Mouse (Mus musculus): Measurements from ENCODE around the gene Prkag1. TPM values are rescaled to one million over a fixed set of nuclear protein-coding genes. Genes with fewer than 3 reads are reported as not detected.

Prkag1 gene
- polyA plus RNA-seq, 1 experiment from 2014 or later, result 97.7 TPM

GRCm38 (mm10) chr15:98792233-98793020 is 38.9 kb downstream of the Prkag1 start:
- 2% methylated on average over 75 of the region's 75 CpGs for WGBS
- H3K27ac ChIP-seq, result no peak overlapping the region
- no peak for DNase-seq (ENCODE audit: low spot score)

DNA sequence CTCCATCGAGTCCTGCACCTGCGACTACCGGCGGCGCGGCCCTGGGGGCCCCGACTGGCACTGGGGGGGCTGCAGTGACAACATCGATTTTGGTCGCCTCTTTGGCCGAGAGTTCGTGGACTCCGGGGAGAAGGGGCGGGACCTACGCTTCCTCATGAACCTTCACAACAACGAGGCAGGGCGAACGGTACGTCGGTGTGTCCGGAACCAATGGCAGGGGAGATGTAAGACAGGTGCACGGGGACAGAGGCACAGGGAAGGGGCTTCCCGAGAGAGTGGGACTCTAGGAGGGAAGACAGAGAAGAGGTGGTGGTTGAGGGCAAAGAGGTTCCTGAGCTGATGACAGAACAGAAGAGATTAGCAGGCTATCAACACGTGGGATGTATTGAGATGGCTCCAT is 39.5 kb downstream of the Prkag1 start:
- peaks cover 100% of the 10 kb centered on the region for H3K27me3 ChIP-seq (ENCODE audit: low read depth, poor library complexity, severe bottlenecking)
- no peaks in the 10 kb centered on the region for H3K36me3 ChIP-seq
- H3K9me3 ChIP-seq (replicated peaks), result no peaks in the 10 kb centered on the region
- 1% methylated on average over 23 of the region's 23 CpGs for WGBS
- H3K27ac ChIP-seq, result no peak overlapping the region
- no peak overlapping the region for H3K4me3 ChIP-seq
- peaks cover 32% of the 10 kb centered on the region for H3K4me1 ChIP-seq
- no peak for DNase-seq (ENCODE audit: low spot score)

More at GRCm38 (mm10) chr15:98792233-98793020, 38.9 kb downstream of the Prkag1 start:
- Histone ChIP-seq H3K36me3 (no peaks in the 10 kb centered on the region), H3K27me3 (ENCODE audit: low read depth, poor library complexity, severe bottlenecking) (peaks cover 100% of the 10 kb centered on the region), H3K4me1 (peaks cover 37% of the 10 kb centered on the region), H3K4me3 (peak overlapping the region; percentile 23; the same call in 1 of the 2 replicates), H3K9me3 (replicated peaks) (no peaks in the 10 kb centered on the region)

DNA sequence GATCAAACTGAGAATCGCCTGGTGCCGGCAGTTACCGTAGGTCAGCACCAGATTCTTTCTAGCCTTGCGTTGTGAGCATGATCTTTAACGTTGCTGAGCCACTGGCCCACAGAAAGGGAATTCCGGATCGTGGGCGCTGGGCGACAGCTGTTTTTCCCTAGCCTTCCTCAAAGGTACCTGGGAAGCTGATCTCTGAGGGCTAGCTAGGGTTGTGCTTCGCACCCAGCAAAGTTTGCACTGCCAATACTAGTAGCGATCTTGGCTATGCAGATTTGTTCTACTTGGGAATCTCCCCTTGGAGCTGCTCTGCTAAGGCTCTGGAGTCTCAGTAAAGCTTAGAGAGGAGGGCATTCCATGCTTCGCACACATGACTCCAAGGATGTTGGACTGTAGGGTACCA is 40.1 kb downstream of the Prkag1 start:
- DNase-seq (ENCODE audit: low spot score), result no peak
- Histone ChIP-seq H3K27ac (no peak overlapping the region), H3K36me3 (no peaks in the 10 kb centered on the region), H3K4me1 (peaks cover 29% of the 10 kb centered on the region), H3K9me3 (replicated peaks) (no peaks in the 10 kb centered on the region), H3K4me3 (0 out of 2 replicates have a peak overlapping the region, but pooled peaks have one; percentile 18), H3K27me3 (ENCODE audit: low read depth, poor library complexity, severe bottlenecking) (peaks cover 100% of the 10 kb centered on the region)
- 1% methylated on average over 12 of the region's 12 CpGs for WGBS

DNA sequence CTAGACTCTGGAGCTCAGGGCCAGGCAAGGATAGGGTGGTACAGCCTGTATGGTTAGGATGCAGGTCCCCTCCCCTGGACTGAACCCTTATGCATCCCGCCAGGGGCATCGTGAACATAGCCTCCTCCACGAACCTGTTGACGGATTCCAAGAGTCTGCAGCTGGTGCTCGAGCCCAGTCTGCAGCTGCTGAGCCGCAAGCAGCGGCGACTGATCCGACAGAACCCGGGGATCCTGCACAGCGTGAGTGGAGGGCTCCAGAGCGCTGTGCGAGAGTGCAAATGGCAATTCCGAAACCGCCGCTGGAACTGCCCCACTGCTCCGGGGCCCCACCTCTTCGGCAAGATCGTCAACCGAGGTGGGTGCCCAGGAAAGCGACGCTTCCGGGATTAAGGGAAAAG is 40.6 kb downstream of the Prkag1 start:
- H3K36me3 ChIP-seq, result no peaks in the 10 kb centered on the region
- H3K9me3 ChIP-seq (replicated peaks), result no peaks in the 10 kb centered on the region
- H3K27ac ChIP-seq, result no peak overlapping the region
- H3K4me1 ChIP-seq, result peaks cover 29% of the 10 kb centered on the region
- no peak for DNase-seq (ENCODE audit: low spot score)
- WGBS, result 2% methylated on average over 23 of the region's 23 CpGs
- H3K4me3 ChIP-seq, result peak overlapping the region; percentile 18; the same call in 1 of the 2 replicates
- H3K27me3 ChIP-seq (ENCODE audit: low read depth, poor library complexity, severe bottlenecking), result peaks cover 99% of the 10 kb centered on the region

DNA sequence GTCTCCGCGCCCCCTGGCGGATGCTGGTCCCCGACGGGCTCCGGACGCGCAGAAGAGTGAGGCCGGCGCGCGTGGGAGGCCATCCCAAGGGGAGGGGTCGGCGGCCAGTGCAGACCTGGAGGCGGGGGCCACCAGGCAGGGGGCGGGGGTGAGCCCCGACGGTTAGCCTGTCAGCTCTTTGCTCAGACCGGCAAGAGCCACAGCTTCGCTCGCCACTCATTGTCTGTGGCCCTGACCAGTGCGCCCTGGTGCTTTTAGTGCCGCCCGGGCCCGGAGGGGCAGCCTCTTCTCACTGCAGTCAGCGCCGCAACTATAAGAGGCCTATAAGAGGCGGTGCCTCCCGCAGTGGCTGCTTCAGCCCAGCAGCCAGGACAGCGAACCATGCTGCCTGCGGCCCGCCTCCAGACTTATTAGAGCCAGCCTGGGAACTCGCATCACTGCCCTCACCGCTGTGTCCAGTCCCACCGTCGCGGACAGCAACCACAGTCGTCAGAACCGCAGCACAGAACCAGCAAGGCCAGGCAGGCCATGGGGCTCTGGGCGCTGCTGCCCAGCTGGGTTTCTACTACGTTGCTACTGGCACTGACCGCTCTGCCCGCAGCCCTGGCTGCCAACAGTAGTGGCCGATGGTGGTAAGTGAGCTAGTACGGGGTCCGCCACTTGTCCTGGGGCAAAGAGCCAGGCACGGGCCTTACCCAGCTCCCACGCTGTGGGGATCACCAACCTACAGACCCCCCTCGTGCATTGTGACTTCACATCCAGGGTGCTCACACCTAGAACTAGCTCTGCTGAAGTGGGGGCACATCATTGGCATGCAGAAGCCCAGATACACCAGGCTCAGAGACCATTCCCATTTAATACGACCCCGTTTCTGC is 41.4 kb downstream of the Prkag1 start, which contains the start of gene Wnt1:
Gene Wnt1, plus strand, starts transcription at position 197 of the 875 bp plus-strand sequence.
- H3K4me1 ChIP-seq, result peaks cover 29% of the 10 kb centered on the region
- peak; percentile 83 for DNase-seq (ENCODE audit: low spot score)
- peaks cover 99% of the 10 kb centered on the region for H3K27me3 ChIP-seq (ENCODE audit: low read depth, poor library complexity, severe bottlenecking)
- WGBS, result 4% methylated on average over 45 of the region's 51 CpGs
- peak within 1 kb of the TSS; percentile 18 for H3K4me3 ChIP-seq
- no peaks in the 10 kb centered on the region for H3K9me3 ChIP-seq (replicated peaks)
- no peak within 1 kb of the TSS for H3K27ac ChIP-seq
- H3K36me3 ChIP-seq, result no peaks in the 10 kb centered on the region

DNA sequence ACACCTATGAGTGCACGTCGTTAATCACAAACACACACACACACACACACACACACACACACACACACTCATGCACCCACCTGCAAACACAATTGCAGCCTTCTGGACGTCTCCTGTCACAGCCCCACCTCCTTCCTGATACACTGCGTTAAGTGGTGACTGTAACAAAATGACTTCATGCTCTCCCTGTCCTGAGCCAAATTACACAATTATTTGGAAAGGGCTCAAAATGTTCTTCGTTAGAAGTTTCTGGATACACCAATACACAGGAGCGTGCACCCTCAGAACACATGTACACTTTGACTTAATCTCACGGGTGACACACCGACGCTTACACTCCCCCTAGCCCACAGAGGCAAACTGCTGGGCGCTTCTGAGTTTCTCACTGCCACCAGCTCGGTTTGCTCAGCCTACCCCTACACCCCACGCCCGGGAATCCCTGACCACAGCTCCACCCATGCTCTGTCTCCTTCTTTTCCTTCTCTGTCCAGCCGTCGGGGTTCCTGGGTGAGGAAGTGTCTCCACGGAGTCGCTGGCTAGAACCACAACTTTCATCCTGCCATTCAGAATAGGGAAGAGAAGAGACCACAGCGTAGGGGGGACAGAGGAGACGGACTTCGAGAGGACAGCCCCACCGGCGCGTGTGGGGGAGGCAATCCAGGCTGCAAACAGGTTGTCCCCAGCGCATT is 42.2 kb downstream of the Prkag1 start:
- Histone ChIP-seq H3K27me3 (ENCODE audit: low read depth, poor library complexity, severe bottlenecking) (peaks cover 98% of the 10 kb centered on the region), H3K27ac (no peak overlapping the region), H3K9me3 (replicated peaks) (no peaks in the 10 kb centered on the region), H3K4me1 (peaks cover 29% of the 10 kb centered on the region), H3K36me3 (no peaks in the 10 kb centered on the region), H3K4me3 (peak overlapping the region; percentile 18; the same call in 1 of the 2 replicates)
- 15% methylated on average over 24 of the region's 24 CpGs for WGBS
- DNase-seq (ENCODE audit: low spot score), result no peak

- DNase-seq (ENCODE audit: low spot score), result no peak
- Histone ChIP-seq H3K4me1 (peaks cover 22% of the 10 kb centered on the region), H3K36me3 (no peaks in the 10 kb centered on the region), H3K4me3 (no peak overlapping the region), H3K27me3 (ENCODE audit: low read depth, poor library complexity, severe bottlenecking) (peaks cover 93% of the 10 kb centered on the region), H3K27ac (no peak overlapping the region), H3K9me3 (replicated peaks) (no peaks in the 10 kb centered on the region)
- 28% methylated on average over 4 of the region's 4 CpGs for WGBS
Observed at GRCm38 (mm10) chr15:98787930-98788329, 43.4 kb downstream of the Prkag1 start.

- Histone ChIP-seq H3K27ac (no peak overlapping the region), H3K9me3 (replicated peaks) (no peaks in the 10 kb centered on the region), H3K4me3 (no peak overlapping the region), H3K36me3 (no peaks in the 10 kb centered on the region), H3K27me3 (ENCODE audit: low read depth, poor library complexity, severe bottlenecking) (peaks cover 93% of the 10 kb centered on the region), H3K4me1 (peaks cover 10% of the 10 kb centered on the region)
- 29% methylated on average over 7 of the region's 7 CpGs for WGBS
- DNase-seq (ENCODE audit: low spot score), result peak; percentile 61
Observed at GRCm38 (mm10) chr15:98785744-98786143, 45.6 kb downstream of the Prkag1 start.

DNA sequence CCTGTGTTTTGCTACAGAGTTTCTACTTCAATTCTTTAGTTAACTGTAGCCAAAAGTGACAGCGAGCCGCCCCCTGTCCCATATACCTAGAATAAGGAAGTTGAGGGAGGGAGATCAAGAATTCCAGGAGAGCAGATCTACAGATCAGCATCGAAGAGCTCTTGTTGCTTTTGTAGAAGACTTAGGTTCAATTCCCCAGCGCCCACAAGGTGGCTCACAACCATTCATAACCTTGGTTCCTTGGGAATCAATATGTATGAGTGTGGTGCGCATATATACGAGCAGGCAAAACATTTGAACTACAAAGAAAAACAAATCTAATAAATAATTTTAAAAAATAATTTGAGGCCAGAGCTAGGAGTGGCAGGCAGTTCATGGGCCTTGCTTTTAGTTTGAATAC is 50.2 kb downstream of the Prkag1 start:
- no peak for DNase-seq (ENCODE audit: low spot score)
- Histone ChIP-seq H3K36me3 (no peaks in the 10 kb centered on the region), H3K4me1 (peaks cover 35% of the 10 kb centered on the region), H3K9me3 (replicated peaks) (0 out of 2 replicates have a peak, but pooled peaks cover 2% of the 10 kb centered on the region), H3K27me3 (ENCODE audit: low read depth, poor library complexity, severe bottlenecking) (peaks cover 93% of the 10 kb centered on the region), H3K4me3 (no peak overlapping the region), H3K27ac (no peak overlapping the region)
- 29% methylated on average over 6 of the region's 6 CpGs for WGBS

GRCm38 (mm10) chr15:98780573-98780972 is 50.7 kb downstream of the Prkag1 start:
- no peak overlapping the region for H3K4me3 ChIP-seq
- DNase-seq (ENCODE audit: low spot score), result no peak
- H3K36me3 ChIP-seq, result no peaks in the 10 kb centered on the region

GRCm38 (mm10) chr15:98780075-98780474 is 51.2 kb downstream of the Prkag1 start:
- Histone ChIP-seq H3K9me3 (replicated peaks) (0 out of 2 replicates have a peak, but pooled peaks cover 2% of the 10 kb centered on the region), H3K4me1 (peaks cover 43% of the 10 kb centered on the region), H3K27ac (no peak overlapping the region), H3K4me3 (no peak overlapping the region), H3K36me3 (no peaks in the 10 kb centered on the region), H3K27me3 (ENCODE audit: low read depth, poor library complexity, severe bottlenecking) (peaks cover 94% of the 10 kb centered on the region)
- DNase-seq (ENCODE audit: low spot score), result no peak
- WGBS, result 3% methylated on average over 8 of the region's 8 CpGs

More at GRCm38 (mm10) chr15:98780573-98780972, 50.7 kb downstream of the Prkag1 start:
- H3K4me1 ChIP-seq, result peaks cover 41% of the 10 kb centered on the region
- no peak overlapping the region for H3K27ac ChIP-seq
- peaks cover 94% of the 10 kb centered on the region for H3K27me3 ChIP-seq (ENCODE audit: low read depth, poor library complexity, severe bottlenecking)
- 3% methylated on average over 13 of the region's 13 CpGs for WGBS
- H3K9me3 ChIP-seq (replicated peaks), result 0 out of 2 replicates have a peak, but pooled peaks cover 2% of the 10 kb centered on the region

DNA sequence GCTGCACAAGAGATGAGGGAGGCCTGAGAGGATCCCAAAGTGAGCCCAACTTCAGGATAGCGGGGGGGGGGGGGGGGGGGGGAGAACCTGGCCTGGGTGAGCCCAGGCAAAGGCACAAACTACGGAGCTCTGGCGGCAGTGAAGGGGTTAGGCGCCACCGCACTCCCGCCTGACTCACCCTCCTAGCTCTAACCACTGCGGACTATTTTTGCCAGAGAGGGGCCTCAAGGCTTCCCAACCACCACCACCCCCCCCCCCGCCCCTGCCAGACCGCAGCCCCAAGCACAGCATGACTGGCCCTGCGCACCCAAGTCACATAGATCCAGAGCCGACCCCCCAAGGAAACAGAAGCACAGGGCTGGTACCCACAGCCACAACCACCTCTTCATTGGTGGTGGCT is 52.5 kb downstream of the Prkag1 start:
- H3K4me3 ChIP-seq, result no peak overlapping the region; the same call in 1 of the 2 replicates
- H3K9me3 ChIP-seq (replicated peaks), result 0 out of 2 replicates have a peak, but pooled peaks cover 2% of the 10 kb centered on the region
- no peaks in the 10 kb centered on the region for H3K36me3 ChIP-seq
- H3K27ac ChIP-seq, result no peak overlapping the region
- H3K27me3 ChIP-seq (ENCODE audit: low read depth, poor library complexity, severe bottlenecking), result peaks cover 96% of the 10 kb centered on the region
- 1% methylated on average over 10 of the region's 11 CpGs for WGBS
- H3K4me1 ChIP-seq, result peaks cover 43% of the 10 kb centered on the region
- no peak for DNase-seq (ENCODE audit: low spot score)
